Mouse (Mus musculus): ENCODE measurements around the gene Myo16.
A peak's percentile ranks its signal among the peaks of the same experiment; 100 is the strongest.

Gene Myo16

GRCm38 (mm10) chr8:10153611-10154438, at the start of gene Myo16:
Myo16 (plus strand) TSS chr8:10153911.
- no peak for DNase-seq (ENCODE audit: low spot score)

- DNase-seq (ENCODE audit: low spot score) = no peak
Observed at GRCm38 (mm10) chr8:10108516-10109271, 45.0 kb upstream of the Myo16 start.

GRCm38 (mm10) chr8:10122749-10123148, 31.0 kb upstream of the Myo16 start:
- DNase-seq (ENCODE audit: low spot score) = no peak

- DNase-seq (ENCODE audit: low spot score) = no peak
Observed at GRCm38 (mm10) chr8:10123412-10123811, 30.3 kb upstream of the Myo16 start.

GRCm38 (mm10) chr8:10125684-10126083, 28.0 kb upstream of the Myo16 start:
- DNase-seq (ENCODE audit: low spot score) = no peak

- peak; percentile 25 for DNase-seq (ENCODE audit: low spot score)
Observed at GRCm38 (mm10) chr8:10130513-10131414, 22.9 kb upstream of the Myo16 start.

- no peak for DNase-seq (ENCODE audit: low spot score)
Observed at GRCm38 (mm10) chr8:10139536-10139935, 14.2 kb upstream of the Myo16 start.

- DNase-seq (ENCODE audit: low spot score) = no peak
Observed at GRCm38 (mm10) chr8:10143961-10144360, 9.8 kb upstream of the Myo16 start.

GRCm38 (mm10) chr8:10151692-10152247, 1.9 kb upstream of the Myo16 start:
- DNase-seq (ENCODE audit: low spot score) = no peak

GRCm38 (mm10) chr8:10154439-10154745, 681 bp downstream of the Myo16 start:
- no peak for DNase-seq (ENCODE audit: low spot score)

GRCm38 (mm10) chr8:10155075-10155474, 1.4 kb downstream of the Myo16 start:
- DNase-seq (ENCODE audit: low spot score) = no peak

GRCm38 (mm10) chr8:10161106-10161505, 7.4 kb downstream of the Myo16 start:
- no peak for DNase-seq (ENCODE audit: low spot score)

- DNase-seq (ENCODE audit: low spot score) = no peak
Observed at GRCm38 (mm10) chr8:10164959-10165358, 11.2 kb downstream of the Myo16 start.

- DNase-seq (ENCODE audit: low spot score) = no peak
Observed at GRCm38 (mm10) chr8:10168326-10168725, 14.6 kb downstream of the Myo16 start.

- DNase-seq (ENCODE audit: low spot score) = no peak
Observed at GRCm38 (mm10) chr8:10169894-10170293, 16.2 kb downstream of the Myo16 start.

- no peak for DNase-seq (ENCODE audit: low spot score)
Observed at GRCm38 (mm10) chr8:10171321-10171720, 17.6 kb downstream of the Myo16 start.

- no peak for DNase-seq (ENCODE audit: low spot score)
Observed at GRCm38 (mm10) chr8:10172278-10172677, 18.6 kb downstream of the Myo16 start.

GRCm38 (mm10) chr8:10173033-10173747, 19.5 kb downstream of the Myo16 start:
- no peak for DNase-seq (ENCODE audit: low spot score)

- DNase-seq (ENCODE audit: low spot score) = no peak
Observed at GRCm38 (mm10) chr8:10174201-10174840, 20.6 kb downstream of the Myo16 start.

GRCm38 (mm10) chr8:10174841-10175680, 21.4 kb downstream of the Myo16 start:
- no peak for DNase-seq (ENCODE audit: low spot score)

All from left cerebral cortex, adult 11 months (tissue).